Mouse (Mus musculus): Measurements from ENCODE around the gene Gm10226.

Gene Gm10226

GRCm38 (mm10) chr17:21733049-21733448 lies 41.4 kb downstream of the Gm10226 start:
- no peak for DNase-seq (ENCODE audit: low read depth, low spot score)
- no peaks in the 10 kb centered on the region for H3K27me3 ChIP-seq (ENCODE audit: control insufficient read depth, insufficient read depth, low read length, poor library complexity, severe bottlenecking)
- H3K36me3 ChIP-seq (ENCODE audit: control insufficient read depth, insufficient read depth, low read length, poor library complexity, severe bottlenecking), result no peaks in the 10 kb centered on the region

DNA sequence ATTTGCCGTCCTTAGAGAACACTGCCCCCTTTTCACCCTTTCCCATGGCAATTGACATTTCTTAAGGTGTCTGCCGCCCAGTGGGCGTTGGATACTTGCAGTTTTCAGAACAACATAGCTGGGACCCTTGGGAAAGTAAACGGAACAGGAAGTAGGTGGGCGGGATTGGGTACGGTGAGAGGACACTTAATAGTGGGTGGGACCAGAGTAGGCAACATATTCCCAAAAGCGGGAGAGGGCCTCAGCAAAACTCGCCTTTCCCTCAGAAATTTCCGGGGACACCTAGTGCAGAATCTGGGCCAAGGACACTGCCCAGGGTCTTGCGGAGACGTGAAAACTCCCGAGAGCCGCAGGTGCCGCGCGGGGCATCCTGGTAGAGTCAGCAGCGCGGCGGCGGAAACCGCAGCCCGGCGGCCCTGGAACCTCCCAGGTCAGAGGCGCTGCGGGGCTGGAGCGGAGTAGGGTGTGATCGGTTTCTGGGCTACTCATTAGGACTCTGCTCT lies 41.9 kb downstream of the Gm10226 start:
- Histone ChIP-seq H3K27me3 (ENCODE audit: control insufficient read depth, insufficient read depth, low read length, poor library complexity, severe bottlenecking) (no peaks in the 10 kb centered on the region), H3K36me3 (ENCODE audit: control insufficient read depth, insufficient read depth, low read length, poor library complexity, severe bottlenecking) (no peaks in the 10 kb centered on the region)
- DNase-seq (ENCODE audit: low read depth, low spot score), result peak; percentile 51
